Mouse (Mus musculus): Measurements from ENCODE around the gene Pisd. TPM values are rescaled to one million over a fixed set of nuclear protein-coding genes. Genes with fewer than 3 reads are reported as not detected.
"Not testable (repeated sequence)": the region's sequence is repeated elsewhere in the genome, so short reads cannot be mapped to it uniquely, and the experiment has no call there.

Gene Pisd
- polyA plus RNA-seq, 1 experiment from 2014 or later, result 95.0 TPM

- 15% methylated on average over 5 of the region's 5 CpGs for WGBS (ENCODE audit: missing documents)
- H3K27ac ChIP-seq, result peak overlapping the region; percentile 27
- H3K79me2 ChIP-seq (ENCODE audit: inconsistent target), result peaks cover 11% of the 10 kb centered on the region; the same call in 1 of the 2 replicates
- H3K36me3 ChIP-seq (ENCODE audit: inconsistent target), result no peaks in the 10 kb centered on the region; the same call in 1 of the 2 replicates
- H3K4me3 ChIP-seq (ENCODE audit: inconsistent target), result no peak overlapping the region
These were observed 23.8 kb downstream of the Pisd start for GRCm38 (mm10) chr5:32761566-32762140.

DNA sequence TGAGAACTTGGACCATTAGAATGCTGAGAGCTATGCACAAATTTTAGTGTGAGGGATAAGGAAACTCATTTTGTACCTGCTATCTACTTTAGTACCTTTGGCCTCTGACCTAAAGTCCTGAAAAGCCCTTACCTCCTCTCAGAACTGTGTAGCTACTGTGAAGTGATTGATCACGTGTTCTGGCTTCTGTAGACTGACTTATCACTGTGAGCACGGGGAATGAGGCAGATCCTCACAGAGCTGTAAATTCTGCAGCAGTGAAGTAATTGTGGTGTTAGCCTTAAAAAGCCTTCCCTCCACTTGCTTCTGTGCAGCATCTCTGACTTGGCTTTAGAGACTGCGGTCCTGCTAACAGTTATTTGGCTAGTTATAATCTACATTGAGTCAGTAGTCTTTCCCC is 24.7 kb downstream of the Pisd start:
- Histone ChIP-seq H3K4me3 (ENCODE audit: inconsistent target) (no peak overlapping the region), H3K27ac (peak overlapping the region; percentile 27), H3K79me2 (ENCODE audit: inconsistent target) (peaks cover 11% of the 10 kb centered on the region; the same call in 1 of the 2 replicates), H3K36me3 (ENCODE audit: inconsistent target) (no peaks in the 10 kb centered on the region; the same call in 1 of the 2 replicates)
- 82% methylated on average over 3 of the region's 3 CpGs for WGBS (ENCODE audit: missing documents)

GRCm38 (mm10) chr5:32760352-32760751 is 25.1 kb downstream of the Pisd start:
- not testable (repeated sequence) for H3K4me3 ChIP-seq (ENCODE audit: inconsistent target); H3K36me3 ChIP-seq (ENCODE audit: inconsistent target)
- 79% methylated on average over 14 of the region's 18 CpGs for WGBS (ENCODE audit: missing documents)
- Histone ChIP-seq H3K79me2 (ENCODE audit: inconsistent target) (peaks cover 11% of the 10 kb centered on the region; the same call in 1 of the 2 replicates), H3K27ac (peak overlapping the region; percentile 27; the same call in 1 of the 2 replicates)

DNA sequence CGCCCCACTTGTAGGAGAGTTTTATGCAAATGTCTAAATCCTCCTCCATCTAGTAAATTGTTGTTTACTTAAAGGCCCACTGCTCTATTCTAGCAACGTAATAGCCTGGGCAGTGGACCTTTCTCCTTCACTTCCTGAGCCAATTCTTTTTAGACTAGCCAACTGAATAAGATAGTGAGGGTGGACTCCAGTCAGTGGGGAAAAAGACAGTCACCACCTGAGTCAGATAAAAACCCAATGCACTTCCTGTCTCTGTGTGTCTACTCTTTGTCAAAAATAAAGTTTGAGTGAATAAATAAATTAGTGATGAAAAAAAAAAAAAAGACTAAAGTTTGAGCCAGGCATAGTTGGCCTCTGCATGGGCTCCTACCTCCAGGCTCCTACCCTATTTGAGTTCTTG is 25.8 kb downstream of the Pisd start:
- Histone ChIP-seq H3K4me3 (ENCODE audit: inconsistent target) (no peak overlapping the region), H3K79me2 (ENCODE audit: inconsistent target) (peaks cover 11% of the 10 kb centered on the region; the same call in 1 of the 2 replicates), H3K27ac (peak overlapping the region; percentile 19; the same call in 1 of the 2 replicates), H3K36me3 (ENCODE audit: inconsistent target) (no peaks in the 10 kb centered on the region; the same call in 1 of the 2 replicates)
- 70% methylated on average over 2 of the region's 2 CpGs for WGBS (ENCODE audit: missing documents)

DNA sequence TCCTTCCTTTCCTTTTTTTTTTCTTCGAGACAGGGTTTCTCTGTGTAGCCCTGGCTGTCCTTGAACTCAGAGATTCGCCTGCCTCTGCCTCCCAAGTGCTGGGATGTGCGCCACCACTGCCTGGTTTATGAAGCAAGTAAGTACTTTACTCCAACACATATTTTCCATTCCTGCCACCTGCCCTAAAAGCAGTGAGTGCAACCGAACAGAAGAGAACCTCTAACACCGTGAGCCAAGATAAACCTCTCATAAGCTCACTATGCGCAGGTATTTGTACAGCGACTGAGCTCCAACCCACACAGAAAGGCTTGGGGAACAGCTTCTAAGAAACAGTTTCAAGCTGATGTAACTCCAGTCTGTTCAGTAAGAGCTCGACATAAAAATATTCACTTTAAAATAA is 29.3 kb downstream of the Pisd start:
- H3K36me3 ChIP-seq (ENCODE audit: inconsistent target), result no peaks in the 10 kb centered on the region
- peaks cover 18% of the 10 kb centered on the region; the same call in 1 of the 2 replicates for H3K79me2 ChIP-seq (ENCODE audit: inconsistent target)
- no peak overlapping the region for H3K4me3 ChIP-seq (ENCODE audit: inconsistent target)
- 93% methylated on average over 8 of the region's 8 CpGs for WGBS (ENCODE audit: missing documents)
- no peak overlapping the region for H3K27ac ChIP-seq

DNA sequence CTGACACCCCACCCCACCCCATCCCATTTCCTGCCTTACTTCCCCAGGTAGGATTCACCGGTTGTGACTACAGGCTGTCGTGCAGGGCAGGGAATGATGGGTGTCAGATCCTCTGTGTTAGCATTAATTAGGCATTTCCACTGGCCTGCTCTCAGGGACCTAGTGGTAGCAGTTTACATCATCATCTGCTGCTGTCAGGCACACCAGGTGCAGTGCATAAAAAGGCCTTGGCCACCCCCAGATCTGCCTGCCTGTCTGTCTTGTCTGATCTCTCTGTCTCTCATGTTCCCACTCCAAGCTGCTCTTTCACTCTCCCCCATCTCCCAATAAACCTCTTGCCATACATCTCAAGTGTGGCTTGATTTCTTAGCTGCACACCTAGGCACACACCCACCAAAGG is 33.7 kb downstream of the Pisd start:
- H3K79me2 ChIP-seq (ENCODE audit: inconsistent target), result peaks cover 35% of the 10 kb centered on the region
- 40% methylated on average over 2 of the region's 2 CpGs for WGBS (ENCODE audit: missing documents)
- no peak overlapping the region for H3K27ac ChIP-seq
- no peaks in the 10 kb centered on the region for H3K36me3 ChIP-seq (ENCODE audit: inconsistent target)
- H3K4me3 ChIP-seq (ENCODE audit: inconsistent target), result no peak overlapping the region

DNA sequence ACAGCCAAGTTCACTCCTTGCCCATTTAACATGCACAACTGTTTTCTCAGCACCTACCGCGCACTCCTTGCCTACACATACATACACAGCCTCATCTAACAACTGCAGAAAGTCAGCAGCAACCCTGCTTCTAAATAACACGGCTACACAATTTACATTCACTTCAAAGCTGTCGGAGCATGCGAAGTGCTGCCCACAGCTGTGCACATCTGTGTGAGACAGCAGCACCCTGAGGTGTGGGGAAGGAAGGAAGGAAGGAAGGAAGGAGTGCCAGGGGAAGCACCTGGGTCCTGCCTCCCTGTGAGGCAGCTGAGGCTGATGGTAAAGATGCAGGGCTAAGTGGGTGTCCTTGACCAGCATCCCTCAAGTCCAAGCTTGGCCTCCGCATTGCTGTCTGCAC is 36.5 kb downstream of the Pisd start:
- no peak overlapping the region for H3K4me3 ChIP-seq (ENCODE audit: inconsistent target)
- peaks cover 55% of the 10 kb centered on the region for H3K79me2 ChIP-seq (ENCODE audit: inconsistent target)
- no peaks in the 10 kb centered on the region for H3K36me3 ChIP-seq (ENCODE audit: inconsistent target)
- WGBS (ENCODE audit: missing documents), result 87% methylated on average over 6 of the region's 6 CpGs
- H3K27ac ChIP-seq, result no peak overlapping the region

DNA sequence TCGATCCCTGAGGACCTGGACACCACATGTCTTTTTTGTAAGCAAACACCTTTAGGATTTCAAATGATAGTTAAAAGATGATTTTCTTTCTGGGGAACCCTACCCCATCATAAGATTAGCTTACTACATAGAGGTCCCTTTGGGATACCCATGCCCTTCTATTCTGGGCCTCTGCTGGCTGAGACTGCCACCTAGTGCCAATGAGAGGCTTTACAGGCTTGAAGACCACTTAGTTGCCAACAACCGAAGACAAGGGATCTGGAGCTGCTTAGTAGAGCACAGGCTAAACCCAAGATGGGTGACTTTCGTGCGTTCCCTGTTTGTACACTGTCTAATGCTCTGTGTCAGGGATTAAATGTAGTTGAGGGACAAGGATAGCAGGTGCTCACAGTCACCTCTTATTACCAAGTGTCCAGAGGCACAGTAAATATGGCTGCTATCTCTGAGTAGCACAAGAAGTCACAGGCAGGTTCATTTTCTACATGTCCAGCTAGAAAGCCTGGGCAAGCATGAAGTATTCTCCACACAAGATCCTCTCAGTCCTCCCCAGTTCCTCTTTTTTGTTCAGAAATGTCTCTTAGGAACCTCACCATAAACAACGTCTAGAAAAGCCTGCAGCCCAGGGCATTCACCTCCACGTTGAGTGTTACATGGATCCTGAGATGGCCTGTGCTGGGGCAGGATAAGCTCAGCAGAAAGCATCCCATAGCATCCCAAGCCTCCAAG is 37.6 kb downstream of the Pisd start:
- H3K79me2 ChIP-seq (ENCODE audit: inconsistent target), result peaks cover 66% of the 10 kb centered on the region
- peak overlapping the region; percentile 81; the same call in 1 of the 2 replicates for H3K4me3 ChIP-seq (ENCODE audit: inconsistent target)
- WGBS (ENCODE audit: missing documents), result 40% methylated on average over 6 of the region's 6 CpGs
- H3K36me3 ChIP-seq (ENCODE audit: inconsistent target), result no peaks in the 10 kb centered on the region
- H3K27ac ChIP-seq, result peak overlapping the region; percentile 96

DNA sequence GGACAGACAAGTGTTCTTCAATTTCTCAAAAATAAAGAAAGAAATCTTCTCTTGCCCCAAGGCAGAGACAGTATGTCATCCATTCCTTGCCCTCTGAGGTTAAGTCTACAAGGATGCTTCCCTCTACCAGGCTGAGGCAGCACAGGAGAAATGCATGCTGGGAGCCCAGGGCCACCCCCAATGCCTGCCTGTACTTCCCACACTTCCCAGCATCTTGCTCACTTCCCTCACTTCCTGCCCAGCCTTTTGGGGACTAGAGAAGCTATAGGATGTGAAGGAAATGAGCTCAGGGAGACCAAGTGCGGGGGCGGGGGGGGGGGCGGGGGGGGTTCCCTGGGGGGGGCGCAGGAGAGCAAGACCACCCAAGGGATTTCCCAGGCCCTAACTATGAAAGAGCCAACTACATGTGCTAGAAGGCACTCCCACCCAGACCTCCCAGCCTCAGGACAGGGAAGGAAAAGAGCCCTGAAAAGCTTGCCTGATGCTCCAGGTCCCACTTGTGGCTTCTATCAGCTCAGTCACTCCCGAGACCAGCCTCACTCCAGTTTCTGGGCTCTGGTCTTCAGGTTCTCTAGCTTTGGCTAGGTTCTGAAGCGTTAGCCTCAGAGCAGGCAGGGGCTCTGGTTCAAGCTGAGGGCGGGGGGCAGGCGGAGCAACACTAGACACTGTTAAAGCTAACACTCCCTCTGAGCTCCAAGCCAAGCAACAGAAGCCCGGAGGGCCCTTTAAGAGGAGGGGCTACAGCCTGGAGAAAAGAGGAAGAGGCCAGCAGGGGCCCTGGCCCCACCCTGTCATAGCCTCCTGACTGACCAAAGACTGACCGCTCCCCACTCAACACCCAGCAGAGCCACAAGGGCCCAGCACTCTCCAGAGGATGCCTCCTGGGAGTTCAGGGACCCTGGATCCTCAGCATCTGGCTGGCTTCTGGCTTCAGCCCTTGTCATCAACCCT is 39.5 kb downstream of the Pisd start:
- H3K4me3 ChIP-seq (ENCODE audit: inconsistent target), result peak overlapping the region; percentile 81
- H3K36me3 ChIP-seq (ENCODE audit: inconsistent target), result peaks cover 16% of the 10 kb centered on the region; the same call in 1 of the 2 replicates
- H3K79me2 ChIP-seq (ENCODE audit: inconsistent target), result peaks cover 78% of the 10 kb centered on the region
- H3K27ac ChIP-seq, result peak overlapping the region; percentile 96
- WGBS (ENCODE audit: missing documents), result under 1% methylated on average over 10 of the region's 10 CpGs

- peaks cover 47% of the 10 kb centered on the region for H3K36me3 ChIP-seq (ENCODE audit: inconsistent target)
- H3K79me2 ChIP-seq (ENCODE audit: inconsistent target), result peaks cover 73% of the 10 kb centered on the region
- H3K4me3 ChIP-seq (ENCODE audit: inconsistent target), result no peak overlapping the region
- 35% methylated on average over 8 of the region's 9 CpGs for WGBS (ENCODE audit: missing documents)
- H3K27ac ChIP-seq, result no peak overlapping the region
These were observed 43.3 kb downstream of the Pisd start for GRCm38 (mm10) chr5:32742149-32742548.

DNA sequence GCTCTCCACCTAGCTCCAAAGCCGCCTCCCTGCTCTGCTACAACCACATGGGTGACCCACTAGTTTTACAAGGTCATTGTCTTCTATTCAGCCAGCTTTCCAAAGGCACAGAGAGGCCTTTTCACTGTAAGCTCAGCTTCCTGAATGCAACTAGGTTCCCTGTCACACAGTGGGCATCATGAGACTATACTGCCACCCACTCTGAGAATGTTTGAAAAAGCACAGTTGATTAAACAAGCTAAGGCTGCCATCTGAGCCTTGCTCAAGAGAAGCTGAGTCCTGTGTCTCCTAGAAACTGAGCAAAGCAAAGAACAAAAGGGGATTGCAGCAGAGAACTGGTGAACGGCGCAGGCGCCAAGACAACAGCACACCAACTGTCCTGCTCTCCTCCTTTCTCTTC is 44.1 kb downstream of the Pisd start:
- H3K27ac ChIP-seq; H3K4me3 ChIP-seq (ENCODE audit: inconsistent target): not testable (repeated sequence)
- Histone ChIP-seq H3K36me3 (ENCODE audit: inconsistent target) (peaks cover 55% of the 10 kb centered on the region), H3K79me2 (ENCODE audit: inconsistent target) (peaks cover 65% of the 10 kb centered on the region)
- 90% methylated on average over 4 of the region's 4 CpGs for WGBS (ENCODE audit: missing documents)

DNA sequence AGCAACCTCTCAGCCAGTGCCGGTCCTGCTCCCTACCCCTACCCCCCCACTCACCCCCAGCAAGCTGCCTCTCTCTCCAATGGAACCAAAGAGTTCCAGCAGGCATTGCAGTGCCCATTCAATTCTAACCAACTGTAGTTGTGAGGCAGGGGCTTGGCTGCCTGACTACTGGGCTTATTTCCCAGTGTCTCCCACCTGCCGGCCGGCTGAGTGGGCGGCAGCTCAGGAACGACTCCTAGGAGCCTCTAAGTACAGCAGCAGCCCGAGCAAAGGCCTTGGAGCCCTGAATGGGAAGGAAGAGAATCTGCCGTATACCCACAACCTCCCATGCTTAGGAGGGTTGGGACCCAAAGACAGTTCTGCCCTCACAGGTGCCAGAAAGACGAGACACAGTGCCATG is 44.6 kb downstream of the Pisd start:
- 99% methylated on average over 8 of the region's 8 CpGs for WGBS (ENCODE audit: missing documents)
- H3K27ac ChIP-seq; H3K4me3 ChIP-seq (ENCODE audit: inconsistent target): not testable (repeated sequence)
- Histone ChIP-seq H3K79me2 (ENCODE audit: inconsistent target) (peaks cover 65% of the 10 kb centered on the region), H3K36me3 (ENCODE audit: inconsistent target) (peaks cover 60% of the 10 kb centered on the region)

- Histone ChIP-seq H3K36me3 (ENCODE audit: inconsistent target) (peaks cover 67% of the 10 kb centered on the region), H3K79me2 (ENCODE audit: inconsistent target) (peaks cover 59% of the 10 kb centered on the region), H3K27ac (no peak overlapping the region), H3K4me3 (ENCODE audit: inconsistent target) (no peak overlapping the region)
- 92% methylated on average over 2 of the region's 3 CpGs for WGBS (ENCODE audit: missing documents)
These were observed 45.3 kb downstream of the Pisd start for GRCm38 (mm10) chr5:32740138-32740537.

DNA sequence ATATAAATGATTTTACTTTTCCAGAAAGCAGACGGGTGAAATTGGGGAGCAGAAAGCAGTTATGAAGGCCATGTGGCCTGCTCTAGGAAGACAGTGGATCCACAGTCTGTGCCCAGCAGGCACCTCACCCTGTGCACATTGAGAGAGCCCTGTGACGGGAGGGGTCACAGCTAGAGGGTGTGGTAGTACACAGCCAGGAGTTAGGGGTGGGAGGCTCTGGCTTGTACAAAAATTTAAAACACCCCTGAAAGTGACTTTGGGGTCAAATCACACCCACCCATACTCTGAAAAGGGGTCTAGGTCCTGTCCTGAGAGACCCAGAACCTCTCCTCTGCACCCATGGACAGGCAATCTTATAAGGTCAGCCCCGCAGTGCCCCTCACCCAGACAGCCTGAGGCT is 48.7 kb downstream of the Pisd start:
- WGBS (ENCODE audit: missing documents), result 100% methylated on average over 3 of the region's 3 CpGs
- Histone ChIP-seq H3K36me3 (ENCODE audit: inconsistent target) (peaks cover 66% of the 10 kb centered on the region), H3K79me2 (ENCODE audit: inconsistent target) (peaks cover 26% of the 10 kb centered on the region)
- H3K4me3 ChIP-seq (ENCODE audit: inconsistent target); H3K27ac ChIP-seq: not testable (repeated sequence)
